ENCODE assay signal across 25 mouse cellular contexts in genomic region chr1:136258495-136258894, GRCm38 (mm10). TPM values are rescaled to one million over a fixed set of nuclear protein-coding genes. Genes with fewer than 3 reads are reported as not detected.
DNase-seq lines count a peak whose midpoint lies in the region; ATAC-seq lines count a peak whose summit lies in the region.
"Had no signal": no experiment of that assay in that cellular context is flagged by ENCODE, and none has a peak within 500 bp of the region (broad histone marks: within the 10 kb centered on the region; RNA-seq: fewer than 3 reads in every experiment).

No protein-coding gene starts in this region.

- peaks cover 40% of the 10 kb centered on the region for H3K4me1 ChIP-seq in midbrain, embryonic 10.5 days
- H3K4me1 ChIP-seq in midbrain, embryonic 15.5 days: peaks cover 16% of the 10 kb centered on the region

- DNase-seq in cerebellum, adult 11-12 months: peak; percentile 22
- no peak for DNase-seq in cerebellum, adult 18-20 months
- DNase-seq in midbrain, embryonic 10.5 days (ENCODE audit: low spot score): peak; percentile 10
- peak; percentile 43 to 56 for DNase-seq in thymus, postnatal 10 days (ENCODE audit: low spot score in 2 of 2)
- peak; percentile 55 for DNase-seq in thymus, postnatal 4 days
- no peak for DNase-seq in ovary, postnatal 36 days (ENCODE audit: low spot score)
- DNase-seq in kidney, adult 8-10 months: no peak
- DNase-seq: adrenal gland, postnatal 14 days; cerebellum, adult 2 months; forebrain, postnatal 0 days; gastrocnemius, adult 2 months; gastrocnemius, postnatal 25 days; heart, adult 11 months; heart, postnatal 14 days had no signal

- no peaks in the 10 kb centered on the region for H3K9me3 ChIP-seq in midbrain, embryonic 10.5 days (replicated peaks)
- H3K9me3 ChIP-seq in midbrain, embryonic 15.5 days: no peaks in the 10 kb centered on the region
- H3K9me3 ChIP-seq: embryonic facial prominence, embryonic 10.5 days; forebrain, embryonic 13.5 days; heart, embryonic 10.5 days; hindbrain, embryonic 13.5 days had no signal

- peaks cover 93% of the 10 kb centered on the region for H3K27me3 ChIP-seq in midbrain, embryonic 10.5 days (ENCODE audit: low read depth, poor library complexity, severe bottlenecking)
- H3K27me3 ChIP-seq in midbrain, embryonic 15.5 days (replicated peaks): peaks cover 52% of the 10 kb centered on the region

- no peak for ATAC-seq in midbrain, embryonic 15.5 days (replicated peaks)
- ATAC-seq: activated CD4-positive, CD25-positive, alpha-beta regulatory T cell, adult 4 months; forebrain, embryonic 13.5 days; forebrain, postnatal 0 days; inflammation-experienced regulatory T-cells, adult 6 months; Patski had no signal

- H3K4me3 ChIP-seq in midbrain, embryonic 10.5 days: no peak overlapping the region
- no peak overlapping the region for H3K4me3 ChIP-seq in midbrain, embryonic 15.5 days
- H3K4me3 ChIP-seq: embryonic facial prominence, embryonic 10.5 days; forebrain, embryonic 13.5 days; gastrocnemius, adult 2 months; heart, embryonic 10.5 days had no signal

- H3K9ac ChIP-seq in midbrain, embryonic 15.5 days: no peak overlapping the region
- H3K9ac ChIP-seq: forebrain, embryonic 13.5 days; forebrain, postnatal 0 days; hindbrain, embryonic 13.5 days had no signal

- no peak overlapping the region for H3K27ac ChIP-seq in midbrain, embryonic 10.5 days (replicated peaks)
- no peak overlapping the region for H3K27ac ChIP-seq in midbrain, embryonic 15.5 days
- H3K27ac ChIP-seq: embryonic facial prominence, embryonic 10.5 days; forebrain, embryonic 13.5 days; gastrocnemius, adult 2 months; heart, embryonic 10.5 days; hindbrain, embryonic 13.5 days had no signal

- H3K36me3 ChIP-seq in midbrain, embryonic 10.5 days: no peaks in the 10 kb centered on the region
- no peaks in the 10 kb centered on the region for H3K36me3 ChIP-seq in midbrain, embryonic 15.5 days (replicated peaks)
- H3K36me3 ChIP-seq: embryonic facial prominence, embryonic 10.5 days; heart, embryonic 10.5 days; hindbrain, embryonic 13.5 days had no signal

- no peak overlapping the region for H3K4me2 ChIP-seq in midbrain, embryonic 15.5 days
- H3K4me2 ChIP-seq: forebrain, embryonic 13.5 days; hindbrain, embryonic 13.5 days had no signal

- 79% methylated on average over 9 of the region's 9 CpGs for WGBS in midbrain, embryonic 10.5 days
- 72% methylated on average over 9 of the region's 9 CpGs for WGBS in midbrain, embryonic 15.5 days

RNA-seq across cellular contexts. Expression of gene Gpr25, which starts 2.2 kb away (rescaled TPM):
- not detected in 2 replicates for polyA plus RNA-seq in midbrain, embryonic 10.5 days (2016; fragmentation: Nextera tagmentation; extraction: Ambion mirVana)
- polyA plus RNA-seq in midbrain, embryonic 15.5 days (2015; fragmentation: Nextera tagmentation; extraction: Ambion mirVana): 0.49 and 0.62 TPM in 2 replicates
- polyA plus RNA-seq: activated CD4-positive, CD25-positive, alpha-beta regulatory T cell, adult 4 months; C2C12; embryonic facial prominence, embryonic 10.5 days; embryonic facial prominence, embryonic 14.5 days; forebrain, embryonic 13.5 days; heart, embryonic 10.5 days; heart, embryonic 14.5 days; inflammation-experienced regulatory T-cells, adult 6 months; Patski had no signal

RNA-seq across cellular contexts. Expression of gene Inava, which starts 24.4 kb away (rescaled TPM):
- 17.6 and 18.8 TPM in 2 replicates for polyA plus RNA-seq in midbrain, embryonic 10.5 days (2016; fragmentation: Nextera tagmentation; extraction: Ambion mirVana)
- polyA plus RNA-seq in midbrain, embryonic 15.5 days (2015; fragmentation: Nextera tagmentation; extraction: Ambion mirVana): 2.2 and 2.3 TPM in 2 replicates
- polyA plus RNA-seq: activated CD4-positive, CD25-positive, alpha-beta regulatory T cell, adult 4 months had no signal

RNA-seq across cellular contexts. Expression of gene Mroh3, which starts 45.9 kb away (rescaled TPM):
- 0.22 TPM in 1 of 2 replicates, not detected in the other for polyA plus RNA-seq in midbrain, embryonic 10.5 days (2016; fragmentation: Nextera tagmentation; extraction: Ambion mirVana)
- not detected in 2 replicates for polyA plus RNA-seq in midbrain, embryonic 15.5 days (2015; fragmentation: Nextera tagmentation; extraction: Ambion mirVana)
- polyA plus RNA-seq: activated CD4-positive, CD25-positive, alpha-beta regulatory T cell, adult 4 months; C2C12; embryonic facial prominence, embryonic 14.5 days; forebrain, embryonic 13.5 days; forebrain, postnatal 0 days; heart, embryonic 14.5 days; hindbrain, embryonic 13.5 days; inflammation-experienced regulatory T-cells, adult 6 months had no signal

Comparison
In these comparisons a context has a peak if more than half of its experiments do, and no peak if none do; other contexts are left out.
1. DNase-seq: peak in cerebellum, adult 11-12 months (single experiment), midbrain, embryonic 10.5 days (single experiment), thymus, postnatal 10 days (2 of 2) and thymus, postnatal 4 days (single experiment); none in cerebellum, adult 18-20 months (0 of 2), ovary, postnatal 36 days (single experiment) and kidney, adult 8-10 months (0 of 2).